Mouse (Mus musculus): ENCODE measurements at regions not wholly inside any gene's neighbourhood (a gene's known extent, or its start where the extent isn't known, plus 50 kb on each side); places are given as distances from the start of the nearest gene placed in this dataset.

GRCm38 (mm10) chr12:26124211-26124610 lies 290.8 kb downstream of the Rnf144a start:
- no peak for TF ChIP-seq POLR2A (IDR thresholded peaks at IDR 0.05; ENCODE audit: insufficient read depth, low read length)
- no peak for TF ChIP-seq CTCF (IDR thresholded peaks at IDR 0.05; ENCODE audit: low read depth, low read length)
